In genomic region chr13:109632387-109633036, GRCm38 (mm10) we compare ENCODE assay signal across 9 mouse cellular contexts.
DNase-seq lines count a peak whose midpoint lies in the region; ATAC-seq lines count a peak whose summit lies in the region.
"Had no signal": no experiment of that assay in that cellular context is flagged by ENCODE, and none has a peak within 500 bp of the region (broad histone marks: within the 10 kb centered on the region; RNA-seq: fewer than 3 reads in every experiment).

No protein-coding gene starts in this region.

- no peak overlapping the region for H3K4me2 ChIP-seq in intestine, embryonic 15.5 days (replicated peaks)
- H3K4me2 ChIP-seq: embryonic facial prominence, embryonic 12.5 days had no signal

- peak; percentile 54 for DNase-seq in adrenal gland, postnatal 14 days
- no peak for DNase-seq in adrenal gland, adult 18-20 months (ENCODE audit: low spot score in 2 of 2)
- peak; percentile 45 for DNase-seq in embryo, embryonic 10.5 days (ENCODE audit: low spot score)
- peak; percentile 77 for DNase-seq in lung, postnatal 25 days (ENCODE audit: low spot score)
- DNase-seq in layer of hippocampus, adult 18-20 months (ENCODE audit: low spot score in 2 of 2): no peak
- no peak for DNase-seq in spleen, adult 18-20 months
- no peak for DNase-seq in adrenal gland, postnatal 25 days

- H3K36me3 ChIP-seq in intestine, embryonic 15.5 days: no peaks in the 10 kb centered on the region
- H3K36me3 ChIP-seq: embryonic facial prominence, embryonic 12.5 days had no signal

- H3K27me3 ChIP-seq in intestine, embryonic 15.5 days (replicated peaks): no peaks in the 10 kb centered on the region
- H3K27me3 ChIP-seq: embryonic facial prominence, embryonic 12.5 days had no signal

- ATAC-seq in intestine, embryonic 15.5 days: peak; percentile 54

- H3K4me1 ChIP-seq in intestine, embryonic 15.5 days (replicated peaks): peaks cover 13% of the 10 kb centered on the region

- H3K27ac ChIP-seq in intestine, embryonic 15.5 days: no peak overlapping the region
- H3K27ac ChIP-seq: embryonic facial prominence, embryonic 12.5 days had no signal

- H3K9ac ChIP-seq in intestine, embryonic 15.5 days: no peak overlapping the region
- H3K9ac ChIP-seq: embryonic facial prominence, embryonic 12.5 days had no signal

- WGBS in intestine, embryonic 15.5 days: 39% methylated on average over 7 of the region's 7 CpGs

- no peak overlapping the region for H3K4me3 ChIP-seq in intestine, embryonic 15.5 days (replicated peaks)
- H3K4me3 ChIP-seq: embryonic facial prominence, embryonic 12.5 days had no signal

- no peaks in the 10 kb centered on the region for H3K9me3 ChIP-seq in intestine, embryonic 15.5 days
- H3K9me3 ChIP-seq: embryonic facial prominence, embryonic 12.5 days had no signal

Comparison
In these comparisons a context has a peak if more than half of its experiments do, and no peak if none do; other contexts are left out.
1. DNase-seq: peak in adrenal gland, postnatal 14 days (single experiment), embryo, embryonic 10.5 days (single experiment) and lung, postnatal 25 days (single experiment); none in adrenal gland, adult 18-20 months (0 of 2), layer of hippocampus, adult 18-20 months (0 of 2), spleen, adult 18-20 months (0 of 2) and adrenal gland, postnatal 25 days (single experiment).